Mouse (Mus musculus) G1E (cell line): ENCODE measurements around the gene Mylk.

ENCODE experiments used
- CTCF ChIP-seq: IDR thresholded peaks from 2 replicates; pipeline ENCODE4 v1.5.1; 2012; ENCODE audit warnings: low read depth, low read length, inconsistent platforms, mixed read lengths
- GATA1 ChIP-seq: IDR thresholded peaks from 2 replicates; pipeline ENCODE4 v1.6.1; 2012; ENCODE audit warnings: borderline replicate concordance, low read length, inconsistent platforms, mixed read lengths
- POLR2AphosphoS5 ChIP-seq: IDR thresholded peaks from 2 replicates; pipeline ENCODE4 v1.6.1; 2012; ENCODE audit warnings: low read depth, low read length, inconsistent platforms; ENCODE audit not compliant: insufficient replicate concordance
- TAL1 ChIP-seq: conservative IDR thresholded peaks from 2 replicates; pipeline ENCODE4 v1.6.1; 2012; ENCODE audit warnings: low read depth, low read length, inconsistent platforms, mixed read lengths

- TF ChIP-seq POLR2AphosphoS5 (no peak), CTCF (no peak), GATA1 (no peak), TAL1 (no peak)
These were observed 194.9 kb downstream of the Mylk start for GRCm38 (mm10) chr16:34939951-34940350.
